Mouse (Mus musculus): ENCODE measurements around the gene Med13.

The Med13 gene

DNA sequence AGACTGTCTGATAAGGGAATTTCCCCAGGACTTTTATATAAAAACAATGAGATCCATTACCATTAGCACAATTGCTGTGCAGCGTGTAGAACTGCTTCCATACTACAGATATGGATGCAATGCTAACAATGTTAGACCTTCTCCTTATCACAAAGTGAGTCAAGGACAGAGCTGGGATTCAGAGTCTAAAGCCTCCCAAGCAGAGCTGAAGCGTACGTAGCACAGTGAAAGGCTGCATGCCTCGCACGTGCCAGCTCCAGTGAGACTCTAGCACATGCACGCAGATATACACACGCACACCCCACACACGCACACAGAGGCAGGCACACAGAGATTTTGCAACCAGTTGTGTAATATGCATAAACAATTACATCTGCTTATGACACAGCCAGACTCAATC, 71.7 kb downstream of the Med13 start:
- no peak for DNase-seq

DNA sequence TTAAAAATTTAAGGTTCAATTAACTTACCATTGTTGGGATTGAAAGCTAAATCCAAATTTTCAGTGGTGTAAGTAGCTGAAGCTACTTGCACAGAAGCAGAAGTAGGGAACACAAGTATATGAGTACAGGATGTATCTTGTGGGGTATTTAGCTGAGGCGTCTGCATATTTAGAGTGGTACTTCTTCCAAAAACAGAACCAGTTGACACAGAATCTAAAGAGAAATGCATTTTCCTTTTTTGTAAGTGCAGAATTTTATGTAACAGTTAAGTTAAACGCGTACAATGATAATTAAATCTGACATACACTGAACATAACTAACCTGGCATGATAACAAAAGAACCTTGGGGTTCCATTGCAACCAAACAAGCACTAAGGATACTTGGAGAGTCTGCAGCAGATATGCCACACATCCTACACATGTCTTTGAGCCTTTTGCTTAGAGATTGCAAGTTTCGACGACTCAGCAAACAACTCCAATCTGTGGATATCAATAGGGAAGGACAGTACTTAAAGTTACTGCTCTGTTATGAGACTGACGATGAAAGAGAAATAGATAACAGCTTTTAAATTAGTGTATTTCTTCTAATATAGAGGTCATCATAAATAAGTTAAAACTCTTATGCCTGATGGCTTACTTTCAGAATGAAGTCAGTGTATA, 78.8 kb downstream of the Med13 start:
- DNase-seq, result no peak

DNA sequence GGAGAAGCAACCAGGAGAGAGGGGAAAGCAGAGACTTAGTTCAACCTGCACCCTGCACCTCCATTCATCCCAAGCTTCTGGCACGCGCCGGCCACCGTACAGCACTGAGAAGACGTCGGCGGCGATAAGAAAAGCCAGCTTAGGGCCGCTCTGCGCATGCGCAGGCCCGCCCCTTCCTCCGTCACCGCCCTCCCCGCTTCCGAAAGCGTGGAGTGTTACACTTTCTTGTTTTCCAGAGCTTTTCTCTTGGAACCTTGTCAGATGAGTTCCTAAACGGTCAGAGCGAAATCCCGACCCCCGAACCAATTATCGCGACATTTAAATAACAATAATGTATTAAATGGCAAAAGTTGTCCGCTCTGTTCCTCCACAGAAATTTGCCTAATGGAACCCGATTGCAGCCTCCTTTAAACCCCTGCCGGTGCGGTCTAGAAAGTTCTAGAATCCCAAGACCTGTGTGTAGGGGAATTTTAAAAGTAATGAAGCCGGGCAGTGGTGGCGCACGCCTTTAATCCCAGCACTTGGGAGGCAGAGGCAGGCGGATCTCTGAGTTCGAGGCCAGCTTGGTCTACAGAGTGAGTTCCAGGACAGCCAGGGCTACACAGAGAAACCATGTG, 99.8 kb downstream of the Med13 start, which contains the start of gene Ints2:
TSS of gene Ints2 (minus strand) at position 116 of the 617 bp plus-strand sequence.
- peak; percentile 85 to 93 for DNase-seq

DNA sequence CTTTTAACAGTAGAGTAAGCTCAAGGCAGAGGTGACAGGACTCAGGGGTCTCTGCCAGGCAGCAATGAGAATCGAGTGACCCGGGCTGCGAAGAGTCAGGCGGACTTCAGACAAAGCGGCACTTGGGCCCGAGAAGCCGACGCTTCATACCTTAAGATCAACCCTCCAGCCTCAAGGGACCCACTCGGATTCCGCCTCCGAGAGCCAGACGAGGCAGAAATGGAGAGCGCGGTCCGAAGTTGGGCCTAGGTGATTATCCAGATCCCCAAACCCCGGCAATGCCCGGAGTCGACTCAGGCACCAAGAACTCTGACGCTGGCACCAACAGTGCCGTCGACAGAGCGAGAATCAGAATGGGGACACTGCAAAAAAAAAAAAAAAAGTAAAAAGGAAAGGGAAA, 100.3 kb downstream of the Med13 start:
- DNase-seq, result no peak

DNA sequence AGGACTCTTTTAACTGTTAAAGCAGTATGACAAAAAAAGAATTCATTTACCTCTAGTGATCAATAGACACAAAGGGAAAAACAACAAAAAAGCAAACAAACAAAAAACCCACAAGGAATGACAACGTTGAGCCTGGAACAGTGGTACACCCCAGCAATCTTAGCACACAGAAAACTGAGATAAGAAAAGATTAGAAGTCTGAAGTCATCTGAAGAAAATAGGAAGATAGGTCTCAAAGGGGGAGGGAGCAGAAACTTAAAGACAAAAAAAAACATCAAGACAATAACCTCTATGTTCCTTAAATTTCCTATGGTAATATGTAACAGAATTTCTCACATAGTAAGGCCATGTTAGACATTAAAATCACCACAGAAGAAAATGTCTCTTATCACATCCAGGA, 104.1 kb downstream of the Med13 start:
- DNase-seq, result no peak

DNA sequence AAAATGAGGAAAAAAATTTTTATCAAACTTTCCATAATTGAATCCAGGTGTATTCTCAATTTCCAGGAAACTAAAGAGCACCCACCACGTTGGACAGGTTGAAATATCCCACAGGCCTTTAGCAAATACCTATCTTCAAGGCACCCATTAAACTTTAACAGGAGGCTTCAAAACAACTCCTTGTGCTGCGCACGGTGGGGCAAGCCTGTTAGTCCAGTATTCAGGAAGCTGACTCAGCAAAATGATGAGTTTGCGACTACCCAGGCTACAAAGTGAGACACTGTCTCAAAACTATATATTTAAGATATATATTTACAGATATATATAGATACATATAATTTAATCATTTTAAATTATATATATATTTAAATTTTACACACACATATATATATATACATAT, 125.0 kb downstream of the Med13 start:
- no peak for DNase-seq

DNA sequence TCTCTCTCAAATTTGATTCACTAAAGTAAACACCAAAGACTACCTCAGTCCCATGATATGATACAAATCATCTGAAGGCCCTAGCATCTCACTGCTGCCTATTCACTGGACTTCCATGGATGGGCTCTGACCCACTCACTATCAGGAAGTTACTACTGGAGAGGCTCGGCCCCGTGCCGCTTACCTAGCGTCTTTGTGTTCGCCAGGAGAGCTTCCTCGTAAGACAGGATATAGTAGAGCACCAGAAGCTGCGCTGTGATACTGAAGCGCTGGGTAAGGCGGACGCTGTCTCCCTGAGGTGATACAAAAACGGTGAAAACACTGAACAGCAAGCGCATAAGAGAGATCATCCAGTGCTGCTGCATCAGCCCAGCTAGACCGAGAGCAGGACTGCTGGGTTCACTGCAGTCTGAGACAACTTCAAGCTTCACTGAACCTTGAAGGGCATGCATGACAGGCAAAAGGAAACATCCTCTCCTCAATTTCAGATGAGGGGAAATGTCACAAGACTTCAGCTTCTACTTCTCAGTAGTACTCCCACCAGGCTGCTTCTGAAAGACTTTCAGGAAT, 125.5 kb downstream of the Med13 start:
- DNase-seq, result peak; percentile 7 to 10

DNA sequence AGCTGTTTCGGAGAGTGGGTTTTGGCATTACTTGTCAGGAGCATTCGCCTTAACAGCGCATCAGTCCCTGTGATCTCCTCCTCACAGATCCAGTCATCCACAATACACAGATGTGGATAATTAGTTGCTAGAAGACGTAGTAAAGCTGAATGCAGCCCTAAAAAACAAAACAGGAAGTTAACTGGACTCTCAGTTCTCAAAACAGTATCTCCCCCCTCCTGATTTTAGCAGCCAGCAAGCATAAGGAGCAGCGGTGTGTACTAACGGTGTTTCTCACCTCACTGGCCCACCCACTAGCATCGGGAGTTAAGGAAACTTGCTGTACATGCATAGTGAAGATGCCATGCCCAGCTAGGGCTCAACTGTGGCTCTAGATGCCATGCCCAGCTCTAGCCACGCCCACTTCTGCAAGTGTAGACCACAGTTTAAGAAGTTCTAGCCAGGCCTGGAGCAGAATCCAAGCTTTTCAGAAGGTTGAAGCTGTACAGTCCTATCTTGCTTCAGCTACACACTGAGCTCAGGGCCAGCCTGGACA, 130.7 kb downstream of the Med13 start:
- peak in 1 of 2 experiments; percentile 14 for DNase-seq

DNA sequence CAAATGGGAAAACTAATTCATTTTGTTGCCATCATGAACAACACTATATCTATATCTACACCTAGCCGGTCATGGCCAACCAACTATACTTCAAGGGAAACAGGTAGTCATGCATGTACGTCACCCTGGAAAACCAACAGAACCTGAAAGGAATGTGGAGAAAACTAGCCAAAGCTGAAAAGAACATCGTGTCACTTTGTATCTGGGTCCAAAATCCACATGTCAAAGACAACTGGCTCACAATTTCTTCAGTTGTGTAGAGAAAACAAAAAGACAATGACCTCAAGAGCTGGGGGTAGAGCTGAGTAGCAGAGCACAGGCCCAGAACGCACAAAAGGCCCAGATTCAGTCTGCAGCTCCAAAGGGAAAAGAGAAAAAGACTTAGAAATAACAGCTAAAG, 131.6 kb downstream of the Med13 start:
- no peak for DNase-seq
